Mouse (Mus musculus): ENCODE measurements around the gene Aplp2. TPM values are rescaled to one million over a fixed set of nuclear protein-coding genes. Genes with fewer than 3 reads are reported as not detected.

Aplp2 gene
- polyA plus RNA-seq, 1 experiment from 2014 or later, result 178 TPM

GRCm38 (mm10) chr9:31181291-31182085, 30.1 kb downstream of the Aplp2 start:
- Histone ChIP-seq H3K9ac (replicated peaks) (no peak overlapping the region), H3K27ac (ENCODE audit: low read depth) (no peak overlapping the region), H3K4me1 (ENCODE audit: insufficient read depth) (peaks cover 29% of the 10 kb centered on the region), H3K27me3 (ENCODE audit: insufficient read depth, low read length) (no peaks in the 10 kb centered on the region), H3K4me3 (ENCODE audit: low read depth, low read length) (no peak overlapping the region), H3K9me3 (ENCODE audit: low read length) (no peaks in the 10 kb centered on the region), H3K36me3 (replicated peaks; ENCODE audit: insufficient read depth, low read length) (0 out of 2 replicates have a peak, but pooled peaks cover 4% of the 10 kb centered on the region), H3K4me2 (ENCODE audit: low read depth, low read length) (no peak overlapping the region)
- TF ChIP-seq CTCF (IDR thresholded peaks at IDR 0.05; ENCODE audit: low read depth), result no peak
- no peak for TF ChIP-seq EP300 (IDR thresholded peaks at IDR 0.05; ENCODE audit: low read depth)
- no peak for DNase-seq
- ATAC-seq, result no peak
- WGBS (ENCODE audit: insufficient replicate concordance), result 76% methylated on average over 10 of the region's 10 CpGs

DNA sequence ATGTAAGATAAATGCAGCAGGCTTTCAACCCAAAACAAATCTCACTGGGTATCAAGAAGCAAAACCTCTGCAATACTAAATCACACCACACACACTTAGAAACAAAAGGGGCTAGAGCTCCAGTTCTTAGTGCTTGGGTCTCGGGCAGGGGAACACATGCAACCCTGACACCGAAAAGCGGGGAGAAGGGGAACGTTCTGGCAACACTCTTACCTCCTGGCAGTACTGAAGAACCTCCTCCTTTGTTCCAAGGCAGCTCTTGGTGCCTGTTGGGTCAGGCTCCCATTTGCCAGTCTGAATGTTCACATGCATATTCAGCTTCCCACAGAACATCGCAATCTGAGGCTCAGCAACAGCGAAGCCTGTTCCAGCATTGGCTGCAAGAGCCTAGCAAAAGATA, 33.9 kb downstream of the Aplp2 start:
- Histone ChIP-seq H3K4me3 (ENCODE audit: low read depth, low read length) (no peak overlapping the region), H3K27ac (ENCODE audit: low read depth) (no peak overlapping the region), H3K36me3 (replicated peaks; ENCODE audit: insufficient read depth, low read length) (peaks cover 14% of the 10 kb centered on the region; the same call in 1 of the 2 replicates), H3K27me3 (ENCODE audit: insufficient read depth, low read length) (no peaks in the 10 kb centered on the region), H3K4me1 (ENCODE audit: insufficient read depth) (peaks cover 14% of the 10 kb centered on the region), H3K4me2 (ENCODE audit: low read depth, low read length) (no peak overlapping the region), H3K9me3 (ENCODE audit: low read length) (no peaks in the 10 kb centered on the region), H3K9ac (replicated peaks) (no peak overlapping the region)
- ATAC-seq (no peak), DNase-seq (no peak)
- WGBS (ENCODE audit: insufficient replicate concordance), result 93% methylated on average over 6 of the region's 6 CpGs
- TF ChIP-seq CTCF (IDR thresholded peaks at IDR 0.05; ENCODE audit: low read depth), result no peak
- no peak for TF ChIP-seq EP300 (IDR thresholded peaks at IDR 0.05; ENCODE audit: low read depth)

DNA sequence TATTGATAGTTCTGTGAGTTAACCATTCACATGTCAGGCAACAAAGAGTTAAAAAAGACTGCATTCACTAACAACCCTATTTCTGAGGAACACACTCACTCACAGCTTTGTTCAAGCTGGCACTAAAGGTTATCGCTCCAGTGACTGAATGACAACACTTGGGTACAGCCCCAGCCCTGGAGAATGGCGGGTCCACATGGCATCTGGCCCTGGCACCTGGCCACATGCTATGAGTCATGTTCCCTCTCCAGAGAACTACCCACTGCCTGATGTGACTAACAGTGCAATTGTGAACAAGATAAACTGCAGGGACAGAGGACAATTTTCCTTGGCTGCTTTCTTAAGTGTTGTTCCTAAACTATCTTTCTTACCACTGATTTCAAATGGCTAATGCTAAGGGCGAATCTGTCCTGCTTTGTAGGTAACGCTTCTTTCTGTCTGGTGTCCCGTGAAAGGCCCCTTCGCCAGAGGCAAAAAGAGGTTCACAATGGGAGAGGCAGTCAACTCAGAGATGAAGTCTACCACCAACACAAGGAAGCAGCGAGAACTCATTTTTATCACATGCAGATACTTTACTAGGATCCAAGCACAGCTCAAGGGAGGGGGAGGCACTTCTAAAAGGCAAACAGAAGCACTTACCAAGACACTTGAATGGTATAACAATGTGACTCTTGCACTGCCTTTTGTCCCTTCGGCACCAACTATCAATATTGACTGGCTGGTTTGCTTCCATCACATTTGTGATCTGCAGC, 35.1 kb downstream of the Aplp2 start:
- Histone ChIP-seq H3K9ac (replicated peaks) (no peak overlapping the region), H3K4me3 (ENCODE audit: low read depth, low read length) (no peak overlapping the region), H3K9me3 (ENCODE audit: low read length) (no peaks in the 10 kb centered on the region), H3K36me3 (replicated peaks; ENCODE audit: insufficient read depth, low read length) (peaks cover 16% of the 10 kb centered on the region), H3K4me1 (ENCODE audit: insufficient read depth) (peaks cover 9% of the 10 kb centered on the region), H3K4me2 (ENCODE audit: low read depth, low read length) (no peak overlapping the region), H3K27ac (ENCODE audit: low read depth) (peak overlapping the region; percentile 55), H3K27me3 (ENCODE audit: insufficient read depth, low read length) (no peaks in the 10 kb centered on the region)
- DNase-seq (peak; percentile 84), ATAC-seq (peak; percentile 98)
- WGBS (ENCODE audit: insufficient replicate concordance), result 78% methylated on average over 8 of the region's 8 CpGs
- TF ChIP-seq CTCF (IDR thresholded peaks at IDR 0.05; ENCODE audit: low read depth), result no peak
- TF ChIP-seq EP300 (IDR thresholded peaks at IDR 0.05; ENCODE audit: low read depth), result no peak

GRCm38 (mm10) chr9:31175978-31176377, 35.6 kb downstream of the Aplp2 start:
- 0 out of 2 replicates have a peak overlapping the region, but pooled peaks have one; percentile 7 for H3K27ac ChIP-seq (ENCODE audit: low read depth)
- H3K9me3 ChIP-seq (ENCODE audit: low read length), result no peaks in the 10 kb centered on the region
- no peak for DNase-seq
- H3K36me3 ChIP-seq (replicated peaks; ENCODE audit: insufficient read depth, low read length), result peaks cover 16% of the 10 kb centered on the region
- H3K9ac ChIP-seq (replicated peaks), result no peak overlapping the region
- H3K4me3 ChIP-seq (ENCODE audit: low read depth, low read length), result no peak overlapping the region
- no peaks in the 10 kb centered on the region for H3K27me3 ChIP-seq (ENCODE audit: insufficient read depth, low read length)
- no peak for ATAC-seq
- H3K4me2 ChIP-seq (ENCODE audit: low read depth, low read length), result no peak overlapping the region
- TF ChIP-seq EP300 (IDR thresholded peaks at IDR 0.05; ENCODE audit: low read depth) (no peak), CTCF (IDR thresholded peaks at IDR 0.05; ENCODE audit: low read depth) (no peak)
- peaks cover 9% of the 10 kb centered on the region for H3K4me1 ChIP-seq (ENCODE audit: insufficient read depth)
- 82% methylated on average over 3 of the region's 3 CpGs for WGBS (ENCODE audit: insufficient replicate concordance)

DNA sequence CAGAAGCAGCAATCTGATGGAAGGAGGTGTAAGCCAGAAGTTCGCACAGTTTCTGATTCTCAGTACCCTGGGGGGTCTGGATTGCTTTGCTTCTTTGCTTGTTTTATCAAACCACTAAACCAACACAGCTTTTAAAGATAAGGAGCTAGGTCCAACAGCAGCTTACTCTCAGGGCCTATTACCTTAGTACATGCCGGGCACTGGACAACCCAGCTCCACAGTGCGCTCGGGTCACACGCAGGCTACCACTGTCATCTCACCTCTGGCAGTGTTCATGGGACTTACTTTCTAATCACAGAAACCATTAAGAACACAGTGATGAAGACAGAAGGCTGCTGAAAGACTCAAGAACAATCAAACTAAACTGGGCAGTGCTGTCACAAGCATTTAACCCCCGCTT, 36.3 kb downstream of the Aplp2 start:
- Histone ChIP-seq H3K4me1 (ENCODE audit: insufficient read depth) (peaks cover 9% of the 10 kb centered on the region), H3K9ac (replicated peaks) (no peak overlapping the region), H3K36me3 (replicated peaks; ENCODE audit: insufficient read depth, low read length) (peaks cover 19% of the 10 kb centered on the region), H3K9me3 (ENCODE audit: low read length) (no peaks in the 10 kb centered on the region), H3K27ac (ENCODE audit: low read depth) (no peak overlapping the region; the same call in 1 of the 2 replicates), H3K27me3 (ENCODE audit: insufficient read depth, low read length) (no peaks in the 10 kb centered on the region), H3K4me3 (ENCODE audit: low read depth, low read length) (no peak overlapping the region), H3K4me2 (ENCODE audit: low read depth, low read length) (no peak overlapping the region)
- ATAC-seq (no peak), DNase-seq (no peak)
- TF ChIP-seq CTCF (IDR thresholded peaks at IDR 0.05; ENCODE audit: low read depth) (no peak), EP300 (IDR thresholded peaks at IDR 0.05; ENCODE audit: low read depth) (no peak)
- 70% methylated on average over 6 of the region's 6 CpGs for WGBS (ENCODE audit: insufficient replicate concordance)

DNA sequence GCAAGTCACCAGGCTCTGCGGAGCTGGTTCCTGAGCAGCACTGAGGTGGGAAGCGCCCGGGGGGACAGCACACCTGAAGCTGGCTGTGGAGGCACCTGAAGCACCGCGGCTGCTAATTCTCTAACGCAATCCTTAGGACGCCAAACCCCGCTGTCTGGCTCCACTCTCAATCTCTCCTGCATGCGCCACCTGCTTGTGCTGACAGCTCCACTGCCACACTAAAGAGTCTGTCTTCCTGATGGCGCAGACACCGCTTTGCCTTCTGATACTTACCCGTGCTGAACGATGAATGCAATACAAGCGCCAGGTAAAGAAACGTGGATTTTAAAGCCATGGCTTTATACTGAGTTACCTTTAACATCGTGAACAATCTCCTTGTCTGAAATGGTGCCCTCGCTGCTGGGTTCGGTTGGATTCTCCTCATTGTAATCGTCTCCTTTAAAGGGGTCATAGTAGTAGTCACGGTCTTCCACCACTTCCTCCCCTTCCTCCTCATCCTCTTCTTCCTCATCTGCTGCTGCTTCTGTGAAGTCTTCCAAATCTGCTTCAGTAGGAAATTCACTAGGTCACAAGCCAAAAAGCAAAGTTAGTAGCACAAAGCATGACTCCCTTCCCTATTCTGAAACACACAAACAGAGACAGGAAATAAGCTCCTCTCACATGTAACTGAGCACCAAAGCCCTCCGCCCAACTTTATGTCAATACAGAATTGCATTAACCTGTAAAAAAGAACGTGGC, 43.1 kb downstream of the Aplp2 start:
- no peak overlapping the region; the same call in 1 of the 2 replicates for H3K27ac ChIP-seq (ENCODE audit: low read depth)
- no peaks in the 10 kb centered on the region for H3K4me1 ChIP-seq (ENCODE audit: insufficient read depth)
- no peak overlapping the region for H3K4me2 ChIP-seq (ENCODE audit: low read depth, low read length)
- H3K9ac ChIP-seq (replicated peaks), result no peak overlapping the region
- ATAC-seq, result no peak
- no peak for TF ChIP-seq EP300 (IDR thresholded peaks at IDR 0.05; ENCODE audit: low read depth)
- TF ChIP-seq CTCF (IDR thresholded peaks at IDR 0.05; ENCODE audit: low read depth), result no peak
- H3K4me3 ChIP-seq (ENCODE audit: low read depth, low read length), result no peak overlapping the region
- no peaks in the 10 kb centered on the region for H3K9me3 ChIP-seq (ENCODE audit: low read length)
- 89% methylated on average over 22 of the region's 22 CpGs for WGBS (ENCODE audit: insufficient replicate concordance)
- H3K27me3 ChIP-seq (ENCODE audit: insufficient read depth, low read length), result no peaks in the 10 kb centered on the region
- no peak for DNase-seq
- peaks cover 38% of the 10 kb centered on the region for H3K36me3 ChIP-seq (replicated peaks; ENCODE audit: insufficient read depth, low read length)
